Mouse (Mus musculus) olfactory bulb, adult 2 months (tissue): ENCODE measurements around the gene St3gal3. TPM values are rescaled to one million over a fixed set of nuclear protein-coding genes. Genes with fewer than 3 reads are reported as not detected.

Experiments
- H3K27ac ChIP-seq: fragments of 200-500 bp; 2 replicates; pipeline ENCODE4 v1.5.1; 2012; ENCODE audit warnings: low read depth, low read length; ENCODE audit not compliant: insufficient read depth
- H3K4me1 ChIP-seq: fragments of 200-500 bp; 2 replicates; pipeline ENCODE4 v1.6.1; 2012; ENCODE audit warnings: low read length; ENCODE audit not compliant: control insufficient read depth, insufficient read depth
- H3K4me3 ChIP-seq: fragments of 200-500 bp; 2 replicates; pipeline ENCODE4 v1.5.1; 2012; ENCODE audit warnings: mild to moderate bottlenecking, low read depth, low read length, moderate library complexity; ENCODE audit not compliant: insufficient read depth
- CTCF ChIP-seq: fragments of 200-500 bp; IDR thresholded peaks from 2 replicates; pipeline ENCODE4 v1.5.1; 2012; ENCODE audit warnings: low read depth, mild to moderate bottlenecking, low read length, moderate library complexity; ENCODE audit not compliant: insufficient read depth
- POLR2A ChIP-seq: fragments of 200-500 bp; IDR thresholded peaks from 2 replicates; pipeline ENCODE4 v1.6.1; 2012; ENCODE audit warnings: mild to moderate bottlenecking, low read depth, low read length, moderate library complexity; ENCODE audit not compliant: insufficient read depth
- WGBS: fragments of 180-500 bp; shearing (Covaris S2); methylation state at CpG from one replicate; pipeline ENCODE4 v1.1.7; 2018; 5-methylcytosine and 5-hydroxymethylcytosine counted together
- polyA plus RNA-seq: library from polyadenylated mRNA; stranded (reverse); fragments of >200 nt; gene quantifications from 2 replicates; pipeline ENCODE4 v1.2.4, GENCODE M21; 2012; ENCODE audit warnings: low replicate concordance; ENCODE audit not compliant: missing spikeins, insufficient read depth, insufficient read length

St3gal3 gene
- polyA plus RNA-seq, 1 experiment = not detected

GRCm38 (mm10) chr4:117957492-117957891, 177.2 kb downstream of the St3gal3 start:
- no peak for TF ChIP-seq POLR2A
- TF ChIP-seq CTCF = no peak
- WGBS = 80% methylated on average over 4 of the region's 4 CpGs
- Histone ChIP-seq H3K4me3 (no peak overlapping the region), H3K27ac (no peak overlapping the region), H3K4me1 (no peaks in the 10 kb centered on the region)

GRCm38 (mm10) chr4:117947493-117947892, 187.2 kb downstream of the St3gal3 start:
- WGBS = 62% methylated on average over 7 of the region's 7 CpGs
- TF ChIP-seq CTCF (no peak), POLR2A (no peak)
- H3K27ac ChIP-seq = peak overlapping the region; percentile 12; the same call in 1 of the 2 replicates

GRCm38 (mm10) chr4:117946639-117947305, 187.9 kb downstream of the St3gal3 start:
- peaks cover 9% of the 10 kb centered on the region for H3K4me1 ChIP-seq
- H3K4me3 ChIP-seq = no peak overlapping the region
- TF ChIP-seq POLR2A (no peak), CTCF (no peak)
- WGBS = 61% methylated on average over 11 of the region's 11 CpGs
- no peak overlapping the region for H3K27ac ChIP-seq

More at GRCm38 (mm10) chr4:117947493-117947892, 187.2 kb downstream of the St3gal3 start:
- peaks cover 9% of the 10 kb centered on the region for H3K4me1 ChIP-seq
- no peak overlapping the region for H3K4me3 ChIP-seq

DNA sequence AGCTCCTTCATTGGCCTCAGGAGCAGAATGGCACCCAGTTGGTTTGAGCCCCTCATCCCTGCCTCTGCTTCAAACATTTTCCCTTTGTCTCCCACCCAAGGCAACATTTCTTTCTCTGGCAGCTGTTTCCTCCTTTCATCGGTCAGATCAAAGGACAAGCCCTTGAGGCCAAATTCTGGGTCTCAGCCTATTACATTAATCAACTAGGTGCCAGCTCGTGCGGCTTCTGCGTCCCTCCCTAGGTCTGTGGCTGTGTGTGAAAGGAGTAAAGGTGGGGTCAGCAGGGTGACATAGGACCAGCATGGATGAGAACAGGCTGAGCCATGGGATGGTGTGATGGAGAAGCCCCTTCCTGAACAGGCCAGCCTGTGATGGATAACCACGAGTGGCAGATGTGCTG, 191.4 kb downstream of the St3gal3 start:
- H3K27ac ChIP-seq = no peak overlapping the region
- 75% methylated on average over 5 of the region's 5 CpGs for WGBS
- H3K4me1 ChIP-seq = peaks cover 9% of the 10 kb centered on the region

DNA sequence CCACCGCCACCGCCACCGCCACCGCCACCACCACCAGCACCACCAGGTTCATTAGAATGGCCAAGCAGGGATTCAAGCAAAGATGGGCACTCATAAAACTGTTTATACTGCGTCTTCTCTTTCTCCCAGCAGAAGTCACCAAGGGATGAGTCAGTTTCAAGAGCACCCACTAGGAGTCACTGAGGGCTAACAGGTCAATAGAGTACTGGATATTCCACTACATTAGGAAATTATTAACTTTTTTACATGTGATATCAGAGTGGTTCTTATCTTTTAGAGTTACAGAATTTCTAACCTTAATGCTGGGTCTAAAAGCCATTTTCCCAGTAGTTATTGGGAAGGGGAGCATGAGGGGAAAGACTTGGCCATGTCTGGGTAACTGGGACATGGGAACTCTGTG, 197.8 kb downstream of the St3gal3 start:
- Histone ChIP-seq H3K27ac (no peak overlapping the region), H3K4me3 (no peak overlapping the region), H3K4me1 (no peaks in the 10 kb centered on the region)
- WGBS = 92% methylated on average over 5 of the region's 5 CpGs
- TF ChIP-seq POLR2A (no peak), CTCF (no peak)

More for the DNA sequence above, 191.4 kb downstream of the St3gal3 start:
- H3K4me3 ChIP-seq = no peak overlapping the region
- TF ChIP-seq POLR2A = no peak
- no peak for TF ChIP-seq CTCF

DNA sequence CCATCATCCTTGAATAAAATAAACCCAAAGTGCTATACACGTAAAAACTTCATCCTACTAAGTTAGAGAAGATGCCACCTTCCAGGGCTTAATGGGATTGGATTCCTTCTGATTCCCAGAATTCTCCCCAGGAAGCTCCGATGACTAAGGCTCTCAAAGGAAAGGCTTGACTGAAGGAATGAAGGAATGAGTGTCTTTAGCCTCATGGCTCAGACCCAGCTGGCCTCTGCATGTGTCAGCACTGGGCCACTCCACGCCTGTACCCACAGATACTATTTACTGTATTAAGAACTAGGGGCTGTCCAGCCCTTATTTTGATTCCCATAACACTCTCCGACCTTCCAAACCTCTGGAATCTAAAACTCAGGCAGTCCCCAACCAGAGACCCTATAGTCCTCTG, 200.6 kb downstream of the St3gal3 start:
- H3K4me1 ChIP-seq = peaks cover 8% of the 10 kb centered on the region

DNA sequence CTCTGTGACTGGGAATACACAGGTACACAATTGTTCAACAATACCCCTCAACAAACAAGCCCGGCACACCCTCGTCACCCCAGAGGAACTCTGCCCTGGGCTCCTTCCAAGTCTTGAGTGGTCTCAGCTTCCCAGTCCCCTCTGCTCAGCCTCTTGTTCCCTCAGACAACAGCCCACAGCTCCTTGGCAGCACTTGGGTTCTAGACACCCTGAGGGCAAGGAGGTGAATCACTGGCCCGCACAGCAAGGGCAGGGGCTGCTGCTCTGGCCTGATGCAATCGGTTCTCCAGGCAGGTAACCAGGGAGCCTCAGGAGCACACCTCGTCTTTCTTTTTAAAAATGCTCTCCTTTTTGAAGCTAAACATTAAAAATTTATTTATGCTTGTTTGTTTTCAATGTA, 201.5 kb downstream of the St3gal3 start:
- TF ChIP-seq CTCF (no peak), POLR2A (no peak)
- 87% methylated on average over 5 of the region's 5 CpGs for WGBS
- Histone ChIP-seq H3K4me3 (no peak overlapping the region), H3K4me1 (peaks cover 14% of the 10 kb centered on the region), H3K27ac (no peak overlapping the region)

More for the DNA sequence above, 200.6 kb downstream of the St3gal3 start:
- WGBS = 93% methylated on average over 4 of the region's 4 CpGs
- no peak overlapping the region for H3K4me3 ChIP-seq
- H3K27ac ChIP-seq = no peak overlapping the region
- no peak for TF ChIP-seq POLR2A
- no peak for TF ChIP-seq CTCF

DNA sequence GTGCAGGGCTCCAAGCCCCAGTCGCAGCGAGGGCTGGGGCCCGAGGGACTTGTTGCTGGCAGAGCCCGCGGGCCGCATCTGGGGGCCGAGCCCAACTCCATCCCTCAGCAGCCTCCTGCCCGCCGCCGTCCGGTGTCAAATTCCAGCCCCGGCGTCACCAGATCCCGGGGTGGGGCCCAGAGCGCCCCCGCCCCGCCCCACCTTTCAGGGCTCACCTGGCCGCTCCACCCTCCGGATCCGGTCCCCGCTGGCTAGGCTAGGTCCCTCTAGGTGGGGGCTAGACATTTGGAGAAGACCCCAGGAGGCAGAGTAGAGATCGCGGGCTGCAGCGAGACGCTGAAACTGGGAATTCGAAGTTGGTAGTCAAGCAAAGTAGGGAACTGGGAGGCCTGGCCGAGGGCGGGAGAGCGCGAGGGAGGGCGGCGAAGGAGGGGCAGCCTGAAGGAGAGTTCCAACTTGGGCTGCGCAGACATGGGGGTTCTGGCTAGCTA, 205.3 kb downstream of the St3gal3 start, which contains the start of gene Artn:
Artn (minus strand) TSS at position 373 of the 491 bp plus-strand sequence.
- H3K27ac ChIP-seq = 0 out of 2 replicates have a peak within 1 kb of the TSS, but pooled peaks have one; percentile 16
- peaks cover 32% of the 10 kb centered on the region for H3K4me1 ChIP-seq
- no peak for TF ChIP-seq CTCF
- no peak for TF ChIP-seq POLR2A
- H3K4me3 ChIP-seq = peak within 1 kb of the TSS; percentile 28
- 11% methylated on average over 33 of the region's 33 CpGs for WGBS

DNA sequence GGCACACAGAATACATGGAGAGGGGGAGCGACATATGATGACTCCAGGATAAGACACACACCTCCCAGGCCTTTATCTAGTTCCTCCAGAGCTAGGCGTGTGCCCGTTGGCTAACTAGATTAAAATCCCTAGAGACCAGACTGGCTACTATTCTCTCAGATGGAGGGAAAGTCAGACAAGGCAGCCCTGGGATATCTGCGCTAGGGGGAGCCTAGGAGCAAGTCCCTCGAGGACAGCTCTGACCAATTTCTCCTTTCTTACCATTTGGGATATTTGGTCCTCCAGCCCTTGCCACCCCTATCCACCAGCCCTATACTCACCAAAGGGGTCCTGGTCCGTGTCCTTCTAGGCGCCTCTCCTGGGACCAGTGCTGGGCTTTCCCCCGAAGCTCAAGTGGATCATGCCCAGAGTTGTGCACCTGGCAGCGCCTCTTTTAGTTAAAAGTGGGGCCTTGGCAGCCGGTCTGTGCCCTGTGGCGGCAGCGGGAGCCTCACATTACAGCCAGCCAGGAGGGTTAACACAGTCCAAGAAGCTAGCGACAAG, 205.9 kb downstream of the St3gal3 start:
- peaks cover 32% of the 10 kb centered on the region for H3K4me1 ChIP-seq
- 12% methylated on average over 13 of the region's 13 CpGs for WGBS
- H3K27ac ChIP-seq = 0 out of 2 replicates have a peak overlapping the region, but pooled peaks have one; percentile 16
- TF ChIP-seq CTCF (0 out of 2 replicates have a peak, but pooled peaks have one; percentile 7), POLR2A (no peak)
- peak overlapping the region; percentile 28 for H3K4me3 ChIP-seq
